Mouse (Mus musculus) mature B cell (primary cell): Measurements from ENCODE around the gene Cd101.

Experiments
- in situ Hi-C: fragments of 300-500 bp; cut with MboI; formaldehyde crosslinking; loops from 2 replicates; pipeline ENCODE4 v1.14.3; 2019

The Cd101 gene

DNA sequence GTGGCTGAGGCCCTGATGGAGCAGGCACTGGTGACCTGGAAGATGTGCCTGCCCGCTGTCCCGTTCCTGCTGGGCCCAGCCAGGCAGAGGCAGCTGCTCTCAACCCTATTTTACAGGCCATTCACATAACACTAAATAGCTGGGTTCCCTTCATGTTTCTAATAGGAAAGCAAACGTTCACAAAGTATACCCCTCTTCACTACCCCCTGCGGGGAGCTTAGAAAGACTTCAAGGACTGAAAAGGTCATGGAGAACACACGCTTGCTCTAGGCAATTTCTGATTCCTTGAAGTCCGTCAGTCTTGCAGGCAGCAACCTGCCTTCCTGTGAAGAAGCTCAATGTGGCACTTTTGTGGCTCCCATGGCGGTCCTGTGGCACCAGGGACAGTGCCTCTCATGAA lies 12.6 kb upstream of the Cd101 start:
- in situ Hi-C loops, result no loop called here

GRCm38 (mm10) chr3:101037984-101038545 lies 8.7 kb upstream of the Cd101 start:
- in situ Hi-C loops, result no loop called here

DNA sequence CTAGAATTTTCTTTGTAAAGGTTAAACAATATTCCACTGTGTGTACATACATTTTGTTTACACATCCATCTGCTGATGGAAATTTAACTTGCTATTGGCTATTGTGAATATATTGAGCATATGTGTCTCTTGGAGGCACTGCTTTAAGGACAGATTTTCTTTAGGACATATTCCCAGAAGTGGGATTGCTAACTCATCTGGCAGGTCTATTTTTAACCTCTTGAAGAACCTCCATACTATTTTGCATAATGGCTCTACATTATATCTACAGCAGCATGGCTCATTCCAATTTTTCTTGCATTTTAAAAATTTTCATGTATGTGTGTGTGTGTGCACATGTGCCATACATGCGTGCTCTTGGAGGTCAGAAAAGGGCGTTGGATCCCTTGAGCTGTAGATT lies 6.6 kb upstream of the Cd101 start:
- in situ Hi-C loops, result no loop called here

- in situ Hi-C loops, result no loop called here
These were observed 5.2 kb upstream of the Cd101 start for GRCm38 (mm10) chr3:101034509-101034908.

GRCm38 (mm10) chr3:101033644-101034043 lies 4.3 kb upstream of the Cd101 start:
- in situ Hi-C loops, result no loop called here

- in situ Hi-C loops, result no loop called here
These were observed 2.2 kb upstream of the Cd101 start for GRCm38 (mm10) chr3:101031456-101032142.

DNA sequence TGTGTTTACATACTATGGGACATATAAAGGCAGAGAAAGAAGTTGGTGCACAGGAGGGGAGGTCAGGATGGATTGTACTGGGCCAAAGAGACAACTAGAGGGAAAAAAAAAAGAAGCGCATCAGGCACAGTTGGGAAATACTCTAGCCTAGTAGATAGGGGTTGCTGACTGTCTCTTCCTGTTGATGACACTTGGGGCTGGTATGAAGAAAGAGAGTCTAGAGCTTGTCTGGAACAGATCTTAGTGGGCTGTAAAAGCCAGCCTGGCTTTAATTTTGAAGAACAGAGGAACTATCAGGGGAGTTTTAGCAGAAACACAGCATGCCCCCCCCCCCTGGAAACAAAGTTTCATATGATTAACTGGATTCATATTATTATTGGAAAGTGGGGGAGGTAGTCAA lies 1.3 kb upstream of the Cd101 start:
- in situ Hi-C loops, result no loop called here

DNA sequence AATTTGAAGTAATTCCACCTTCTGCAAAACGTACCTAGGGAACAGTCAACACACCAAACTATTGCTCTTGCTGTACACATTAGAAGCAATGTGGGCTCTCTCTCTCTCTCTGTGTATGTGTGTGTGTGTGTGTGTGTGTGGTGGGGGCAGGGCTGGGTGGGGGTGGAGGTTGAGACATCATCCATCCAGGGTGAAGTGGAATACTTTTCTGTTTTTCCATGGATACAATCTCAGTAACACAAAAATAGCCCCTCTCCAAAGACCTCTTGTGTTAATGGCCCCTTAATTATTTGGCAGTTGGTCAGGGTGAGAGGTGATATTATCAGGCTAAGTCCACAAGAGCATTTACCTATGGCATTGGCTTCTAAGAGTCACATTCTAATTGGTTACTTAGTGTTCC lies 2.6 kb downstream of the Cd101 start:
- in situ Hi-C loops, result no loop called here

GRCm38 (mm10) chr3:101022967-101023366 lies 6.4 kb downstream of the Cd101 start:
- in situ Hi-C loops, result no loop called here

DNA sequence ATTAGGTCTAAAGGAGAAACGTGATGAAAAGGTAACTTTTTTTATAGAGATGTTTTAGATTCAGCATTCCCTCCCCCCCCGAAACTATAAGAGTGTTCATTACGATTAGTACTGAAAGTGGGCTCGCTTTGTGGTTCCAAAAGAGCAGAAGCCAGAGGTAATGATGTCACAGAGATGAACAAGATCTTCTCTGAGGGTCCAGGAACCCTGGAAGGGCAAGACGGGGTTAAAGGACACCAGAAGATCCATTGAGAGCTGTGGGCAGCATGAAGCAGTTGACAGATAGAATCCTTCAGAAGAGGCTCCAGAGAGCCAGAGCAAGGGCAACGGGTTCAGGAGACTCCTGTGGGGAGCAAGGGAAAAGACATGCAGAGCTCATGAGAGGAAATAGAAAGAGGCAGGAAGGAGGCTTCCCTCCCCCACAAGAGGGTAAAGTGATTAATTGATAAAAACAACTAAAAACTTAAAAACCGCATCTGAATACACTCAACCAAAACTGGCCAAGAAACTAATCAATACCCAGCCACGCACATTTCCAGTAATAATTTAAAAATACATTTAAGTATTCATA lies 7.8 kb downstream of the Cd101 start:
- in situ Hi-C loops, result no loop called here

- in situ Hi-C loops, result no loop called here
These were observed 8.3 kb downstream of the Cd101 start for GRCm38 (mm10) chr3:101021073-101021472.

GRCm38 (mm10) chr3:101018494-101018893 lies 10.9 kb downstream of the Cd101 start:
- in situ Hi-C loops, result no loop called here

- in situ Hi-C loops, result no loop called here
These were observed 13.3 kb downstream of the Cd101 start for GRCm38 (mm10) chr3:101016050-101016449.

- in situ Hi-C loops, result no loop called here
These were observed 14.1 kb downstream of the Cd101 start for GRCm38 (mm10) chr3:101015254-101015653.

DNA sequence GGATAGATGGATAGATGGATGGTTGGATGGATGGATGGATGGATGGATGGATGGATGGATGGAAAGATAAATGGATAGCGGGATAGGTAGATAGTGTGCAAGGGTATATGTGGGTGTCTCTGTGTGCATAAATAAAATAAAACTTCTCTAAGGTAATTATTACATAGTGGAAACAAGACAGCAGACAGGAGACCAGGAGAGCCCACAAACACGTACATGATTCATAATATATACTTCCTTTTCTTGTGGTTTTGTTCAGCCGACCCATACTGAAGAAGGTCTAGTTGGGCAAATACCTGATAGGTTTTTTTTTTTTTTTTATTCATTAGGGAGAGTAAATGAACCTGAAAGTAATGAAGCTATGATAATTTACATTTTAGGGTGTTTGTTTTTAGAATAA lies 15.8 kb downstream of the Cd101 start:
- in situ Hi-C loops, result no loop called here

- in situ Hi-C loops, result no loop called here
These were observed 16.4 kb downstream of the Cd101 start for GRCm38 (mm10) chr3:101013005-101013404.

GRCm38 (mm10) chr3:101012597-101012996 lies 16.8 kb downstream of the Cd101 start:
- in situ Hi-C loops, result no loop called here

DNA sequence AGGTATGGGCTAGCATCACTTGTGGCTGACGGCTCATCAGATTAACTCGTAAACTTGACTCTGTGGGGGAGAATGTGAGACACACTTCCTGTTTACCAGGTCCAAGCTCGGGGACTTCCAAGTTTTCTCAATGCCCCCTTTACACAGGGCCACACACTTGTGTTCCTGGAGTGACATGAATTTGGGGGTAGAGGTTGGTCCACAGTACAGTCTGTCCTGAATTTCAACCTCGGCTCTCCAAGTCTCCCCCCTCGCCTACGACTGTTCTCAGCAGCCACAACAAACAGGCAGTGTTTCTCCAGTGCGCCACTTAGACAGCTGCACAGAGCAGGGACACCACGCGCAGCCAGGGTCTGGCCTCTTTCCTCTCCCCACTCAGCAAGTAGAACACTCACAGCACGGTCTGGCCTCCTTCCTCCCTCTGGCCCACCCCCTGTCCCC lies 17.2 kb downstream of the Cd101 start:
- in situ Hi-C loops, result no loop called here

GRCm38 (mm10) chr3:101011203-101011600 lies 18.2 kb downstream of the Cd101 start:
- in situ Hi-C loops, result no loop called here

DNA sequence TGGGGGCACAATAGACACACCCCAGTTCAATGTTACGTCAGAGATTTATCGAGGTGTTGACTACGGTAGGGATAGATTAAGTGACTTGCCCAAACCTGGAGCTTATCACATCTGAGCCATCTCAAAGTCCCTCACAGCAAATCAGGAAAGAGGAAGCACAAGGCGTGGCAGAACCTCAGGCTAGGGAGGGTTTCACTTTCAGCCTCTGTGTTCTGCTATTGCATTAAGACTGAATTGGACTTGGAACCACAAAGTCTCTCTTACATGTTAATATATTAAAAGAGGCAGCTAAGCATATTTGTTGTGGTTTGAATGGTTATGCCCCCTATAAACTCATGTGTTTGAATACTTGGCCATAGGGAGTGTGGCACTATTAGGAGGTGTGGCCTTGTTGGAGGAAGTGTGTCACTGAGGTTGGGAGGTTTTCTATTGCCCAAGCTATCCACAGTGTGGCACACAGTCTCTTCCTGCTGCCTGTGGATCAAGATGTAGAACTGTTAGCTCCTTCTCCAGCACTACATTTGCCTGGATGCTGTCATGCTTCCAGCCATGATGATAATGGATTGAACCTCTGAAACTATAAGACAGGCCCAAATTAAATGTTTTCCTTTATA lies 18.7 kb downstream of the Cd101 start:
- in situ Hi-C loops, result no loop called here

- in situ Hi-C loops, result no loop called here
These were observed 22.1 kb downstream of the Cd101 start for GRCm38 (mm10) chr3:101007112-101007782.

- in situ Hi-C loops, result no loop called here
These were observed 24.0 kb downstream of the Cd101 start for GRCm38 (mm10) chr3:101005392-101005791.
